In genomic region chr2:140692461-140692860, GRCm38 (mm10) we compare ENCODE assay signal across 24 mouse cellular contexts. TPM values are rescaled to one million over a fixed set of nuclear protein-coding genes. Genes with fewer than 3 reads are reported as not detected.
DNase-seq lines count a peak whose midpoint lies in the region; ATAC-seq lines count a peak whose summit lies in the region.
"Had no signal": no experiment of that assay in that cellular context is flagged by ENCODE, and none has a peak within 500 bp of the region (broad histone marks: within the 10 kb centered on the region; RNA-seq: fewer than 3 reads in every experiment).

No protein-coding gene starts in this region.

- ATAC-seq in intestine, embryonic 15.5 days = peak; percentile 52; the same call in 1 of the 2 replicates
- ATAC-seq in intestine, embryonic 16.5 days = 0 out of 2 replicates have a peak, but pooled peaks have one; percentile 34
- ATAC-seq: forebrain, embryonic 14.5 days; forebrain, embryonic 16.5 days had no signal

- no peak overlapping the region for H3K4me2 ChIP-seq in intestine, embryonic 15.5 days (replicated peaks)
- H3K4me2 ChIP-seq in intestine, embryonic 16.5 days (ENCODE audit: low read depth, low read length) = no peak overlapping the region
- H3K4me2 ChIP-seq: embryonic facial prominence, embryonic 13.5 days; embryonic facial prominence, embryonic 15.5 days; forebrain, embryonic 12.5 days had no signal

- no peak overlapping the region for H3K27ac ChIP-seq in intestine, embryonic 15.5 days
- H3K27ac ChIP-seq in intestine, embryonic 16.5 days (ENCODE audit: low read length) = no peak overlapping the region
- H3K27ac ChIP-seq: embryonic facial prominence, embryonic 13.5 days; embryonic facial prominence, embryonic 15.5 days; forebrain, embryonic 10.5 days; forebrain, embryonic 12.5 days had no signal

- DNase-seq in large intestine, adult 2 months (ENCODE audit: low read depth, low spot score) = peak; percentile 33
- DNase-seq in testis, postnatal 10 days (ENCODE audit: low spot score) = no peak
- no peak for DNase-seq in layer of hippocampus, postnatal 10 days (ENCODE audit: low spot score in 2 of 2)
- DNase-seq: adrenal gland, adult 2 months; adrenal gland, postnatal 10 days; adrenal gland, postnatal 25 days; cerebellum, adult 11 months; cerebellum, adult 18-20 months; cerebellum, adult 8-10 months; cerebellum, adult 9-11 months; cerebellum, postnatal 14 days; cerebellum, postnatal 36 days; embryo, embryonic 11 days had no signal

- no peaks in the 10 kb centered on the region for H3K27me3 ChIP-seq in intestine, embryonic 15.5 days (replicated peaks)
- no peaks in the 10 kb centered on the region for H3K27me3 ChIP-seq in intestine, embryonic 16.5 days (replicated peaks; ENCODE audit: control insufficient read depth, insufficient read depth, low read length)
- H3K27me3 ChIP-seq: embryonic facial prominence, embryonic 13.5 days; embryonic facial prominence, embryonic 15.5 days; forebrain, embryonic 12.5 days had no signal

- WGBS in intestine, embryonic 15.5 days = 36% methylated on average over 4 of the region's 4 CpGs
- WGBS in intestine, embryonic 16.5 days = 42% methylated on average over 4 of the region's 4 CpGs
- WGBS in large intestine, adult 2 months = 28% methylated on average over 4 of the region's 4 CpGs

- no peak overlapping the region for H3K9ac ChIP-seq in intestine, embryonic 15.5 days
- H3K9ac ChIP-seq in intestine, embryonic 16.5 days (ENCODE audit: low read depth, low read length) = no peak overlapping the region
- H3K9ac ChIP-seq: embryonic facial prominence, embryonic 13.5 days; embryonic facial prominence, embryonic 15.5 days; forebrain, embryonic 12.5 days had no signal

- H3K36me3 ChIP-seq in intestine, embryonic 15.5 days = no peaks in the 10 kb centered on the region
- H3K36me3 ChIP-seq in intestine, embryonic 16.5 days (ENCODE audit: control insufficient read depth, insufficient read depth, low read length) = no peaks in the 10 kb centered on the region
- H3K36me3 ChIP-seq: embryonic facial prominence, embryonic 13.5 days; embryonic facial prominence, embryonic 15.5 days; forebrain, embryonic 10.5 days; forebrain, embryonic 12.5 days had no signal

- H3K4me1 ChIP-seq in intestine, embryonic 15.5 days (replicated peaks) = no peaks in the 10 kb centered on the region
- H3K4me1 ChIP-seq in intestine, embryonic 16.5 days (ENCODE audit: control insufficient read depth, insufficient read depth, low read length) = no peaks in the 10 kb centered on the region
- H3K4me1 ChIP-seq: embryonic facial prominence, embryonic 13.5 days; embryonic facial prominence, embryonic 15.5 days; forebrain, embryonic 12.5 days had no signal

- no peak overlapping the region for H3K4me3 ChIP-seq in intestine, embryonic 15.5 days (replicated peaks)
- H3K4me3 ChIP-seq in intestine, embryonic 16.5 days (ENCODE audit: low read length) = no peak overlapping the region
- H3K4me3 ChIP-seq: embryonic facial prominence, embryonic 13.5 days; embryonic facial prominence, embryonic 15.5 days; erythroblast, embryonic 14.5 days; forebrain, embryonic 10.5 days; forebrain, embryonic 12.5 days had no signal

- no peaks in the 10 kb centered on the region for H3K9me3 ChIP-seq in intestine, embryonic 15.5 days
- no peaks in the 10 kb centered on the region for H3K9me3 ChIP-seq in intestine, embryonic 16.5 days (ENCODE audit: control insufficient read depth, low read length)
- H3K9me3 ChIP-seq: embryonic facial prominence, embryonic 13.5 days; embryonic facial prominence, embryonic 15.5 days; forebrain, embryonic 10.5 days; forebrain, embryonic 12.5 days had no signal

RNA-seq across cellular contexts. Expression of gene Flrt3, which starts 21.2 kb away (rescaled TPM):
- 29.3 TPM in 2 replicates for polyA plus RNA-seq in intestine, embryonic 15.5 days (2015; fragmentation: Nextera tagmentation; extraction: Ambion mirVana)
- 30.1 and 30.4 TPM in 2 replicates for polyA plus RNA-seq in intestine, embryonic 16.5 days (2015; fragmentation: Nextera tagmentation; extraction: Ambion mirVana)
- 2.6 and 4.4 TPM in 2 replicates for polyA plus RNA-seq in large intestine, adult 2 months (2012; rRNA removed)
- 10 to 100 TPM; 31.7 to 36.5 TPM for total RNA-seq in layer of hippocampus, postnatal 10 days (2021)
- total RNA-seq: common myeloid progenitor, adult 5-6 weeks; MEL had no signal
